Mouse (Mus musculus) MEL (cell line): Measurements from ENCODE around the gene Fkbp6.

ENCODE experiments used
- CTCF ChIP-seq, 3 experiments: IDR thresholded peaks in 2 of 3; conservative IDR thresholded peaks in 1 of 3; 2 replicates each; pipeline ENCODE4 v1.5.1; 2011 to 2012; ENCODE audit warnings: low read length in 3 of 3, low read depth in 2 of 3, mild to moderate bottlenecking in 2 of 3, improper control_type of control experiment in 1 of 3, inconsistent platforms in 1 of 3, mixed read lengths in 1 of 3, moderate library complexity in 1 of 3; ENCODE audit not compliant: control insufficient read depth in 1 of 3, insufficient read depth in 1 of 3, poor library complexity in 1 of 3, severe bottlenecking in 1 of 3
- E2F4 ChIP-seq: IDR thresholded peaks from 2 replicates; pipeline ENCODE4 v1.6.1; 2011; ENCODE audit warnings: low read depth, low read length, improper control_type of control experiment, borderline replicate concordance
- ELF1 ChIP-seq: IDR thresholded peaks from 2 replicates; pipeline ENCODE4 v1.6.1; 2014; ENCODE audit warnings: low read depth, mild to moderate bottlenecking, inconsistent platforms, low read length, improper control_type of control experiment, moderate library complexity
- MAX ChIP-seq: IDR thresholded peaks from 2 replicates; pipeline ENCODE4 v1.6.1; 2011; ENCODE audit warnings: low read length, improper control_type of control experiment
- MXI1 ChIP-seq: IDR thresholded peaks from 2 replicates; pipeline ENCODE4 v1.6.1; 2011; ENCODE audit warnings: mild to moderate bottlenecking, low read depth, low read length, improper control_type of control experiment
- POLR2A ChIP-seq, 2 experiments: IDR thresholded peaks; 2 replicates each; pipeline ENCODE4 v1.6.1; 2011 to 2012; ENCODE audit warnings: low read length in 2 of 2, mild to moderate bottlenecking in 2 of 2, control low read depth in 1 of 2, improper control_type of control experiment in 1 of 2, low read depth in 1 of 2, moderate library complexity in 1 of 2; ENCODE audit not compliant: control insufficient read depth in 1 of 2, insufficient read depth in 1 of 2, poor library complexity in 1 of 2
- RCOR1 ChIP-seq: IDR thresholded peaks from 2 replicates; pipeline ENCODE4 v1.6.1; 2012; ENCODE audit warnings: low read depth, mild to moderate bottlenecking, inconsistent platforms, low read length, improper control_type of control experiment
- TCF12 ChIP-seq: IDR thresholded peaks from 2 replicates; pipeline ENCODE4 v1.6.1; 2014; ENCODE audit warnings: low read depth, mild to moderate bottlenecking, inconsistent platforms, low read length, improper control_type of control experiment, moderate library complexity
- UBTF ChIP-seq: IDR thresholded peaks from 2 replicates; pipeline ENCODE4 v1.6.1; 2012; ENCODE audit warnings: low read depth, mild to moderate bottlenecking, inconsistent platforms, low read length, improper control_type of control experiment, moderate library complexity, borderline replicate concordance; ENCODE audit not compliant: insufficient read depth
- USF1 ChIP-seq: IDR thresholded peaks from 2 replicates; pipeline ENCODE4 v1.6.1; 2014; ENCODE audit warnings: low read depth, mild to moderate bottlenecking, inconsistent platforms, low read length, improper control_type of control experiment, moderate library complexity
- ZC3H11A ChIP-seq: IDR thresholded peaks from 2 replicates; pipeline ENCODE4 v1.6.1; 2012; ENCODE audit warnings: low read depth, mild to moderate bottlenecking, inconsistent platforms, low read length, improper control_type of control experiment
- ZKSCAN1 ChIP-seq: IDR thresholded peaks from 2 replicates; pipeline ENCODE4 v1.6.1; 2012; ENCODE audit warnings: low read depth, mild to moderate bottlenecking, inconsistent platforms, low read length, improper control_type of control experiment, moderate library complexity

GRCm38 (mm10) chr5:135246531-135246930, 103.3 kb downstream of the Fkbp6 start:
- TF ChIP-seq CTCF (IDR thresholded peaks at IDR 0.05 in 2 of 3, conservative IDR thresholded peaks at IDR 0.05 in 1 of 3; ENCODE audit: control insufficient read depth in 1 of 3, insufficient read depth in 1 of 3, low read depth in 2 of 3, low read length in 3 of 3, poor library complexity in 1 of 3, severe bottlenecking in 1 of 3) (no peak), RCOR1 (no peak), POLR2A (IDR thresholded peaks at IDR 0.05; ENCODE audit: control insufficient read depth in 1 of 2, insufficient read depth in 1 of 2, low read depth in 1 of 2, low read length in 2 of 2, poor library complexity in 1 of 2) (no peak), E2F4 (no peak), ZKSCAN1 (no peak), UBTF (no peak), MAX (no peak), USF1 (no peak), ZC3H11A (no peak), MXI1 (no peak), TCF12 (no peak), ELF1 (no peak)
